Mouse (Mus musculus) liver, postnatal 0 days (tissue): ENCODE measurements around the gene Oat.

Experiments used
- CTCF ChIP-seq: sonication (generic); IDR thresholded peaks from 2 replicates; pipeline ENCODE4 v1.5.1; 2016; ENCODE audit warnings: antibody characterized with exemption, low read depth
- EP300 ChIP-seq: IDR thresholded peaks from 2 replicates; pipeline ENCODE4 v1.6.1; 2016; ENCODE audit warnings: antibody characterized with exemption, low read depth, mild to moderate bottlenecking

DNA sequence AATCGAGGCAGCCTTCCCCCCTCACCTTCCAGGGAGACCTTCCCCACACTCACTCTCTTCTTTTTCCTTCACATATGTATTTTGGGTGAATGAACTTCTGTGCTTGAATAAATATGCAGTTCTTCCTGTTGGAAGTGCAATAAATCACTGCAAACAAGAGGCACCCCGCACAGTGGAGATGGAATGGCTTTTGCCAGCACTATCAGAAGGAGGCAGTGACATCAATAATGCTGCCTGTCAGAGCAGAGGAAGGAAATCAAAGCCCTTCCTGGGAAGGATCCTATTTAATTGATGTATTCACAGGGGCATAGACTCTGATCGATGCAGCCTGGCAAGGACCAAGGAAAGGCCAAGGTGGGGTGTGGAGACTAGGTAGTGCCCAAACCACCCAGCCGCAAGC lies 33.8 kb downstream of the Oat start:
- no peak for TF ChIP-seq CTCF
- no peak for TF ChIP-seq EP300
